Mouse (Mus musculus): ENCODE data around the gene Lst1.

GRCm38 (mm10) chr17:35140490-35140996 is 47.7 kb downstream of the Lst1 start:
- TF ChIP-seq EP300 (IDR thresholded peaks at IDR 0.05; ENCODE audit: low read depth) = no peak
- TF ChIP-seq CTCF (IDR thresholded peaks at IDR 0.05; ENCODE audit: low read depth) = no peak

Measured in liver, embryonic 14.5 days (tissue).